Mouse (Mus musculus) cerebellum, postnatal 25 days (tissue): ENCODE results near the gene Arid5b.

Experiments
- DNase-seq, 2 experiments: peaks; one replicate each; pipeline ENCODE4 v3.0.0; 2021; ENCODE audit warnings: mixed read lengths in 2 of 2

The Arid5b gene

DNA sequence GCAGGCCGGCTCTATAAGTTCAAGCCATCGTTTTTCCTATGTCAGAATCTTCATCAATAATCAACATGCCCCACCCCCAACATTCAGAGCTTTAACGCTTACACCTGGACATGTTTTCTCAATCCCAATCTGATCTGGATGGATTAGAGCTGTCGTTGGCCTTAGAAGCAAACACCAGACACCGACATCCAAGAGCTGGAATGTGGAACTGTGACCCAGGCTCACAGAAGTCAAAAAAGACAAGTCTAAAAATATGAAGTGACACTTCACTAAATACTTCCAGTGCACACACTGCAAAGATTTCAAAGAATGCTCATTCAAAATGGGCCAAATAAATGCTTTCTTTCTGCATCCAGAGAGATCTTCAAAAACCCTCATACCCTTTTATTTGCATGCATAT is 144.5 kb downstream of the Arid5b start:
- DNase-seq: no peak

DNA sequence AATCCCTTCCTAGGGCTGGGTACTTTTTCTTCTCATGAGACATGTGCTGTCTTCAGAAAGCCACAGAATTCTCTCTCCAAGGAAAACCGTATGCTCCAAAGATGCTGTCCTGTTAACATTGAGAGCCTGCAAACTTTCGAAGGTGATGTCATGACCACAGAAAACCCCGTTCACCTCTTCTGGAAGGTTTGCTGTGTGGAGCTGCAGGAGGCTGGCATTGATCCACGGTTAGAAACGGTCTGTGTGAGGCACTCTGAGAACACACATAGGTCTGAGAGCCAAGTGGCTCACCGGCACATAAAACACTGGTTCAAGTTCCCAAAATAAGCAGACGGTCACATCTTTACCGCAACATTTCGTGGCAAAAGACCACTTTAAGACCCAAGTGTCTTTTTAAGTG is 145.9 kb downstream of the Arid5b start:
- DNase-seq: peak; percentile 44 to 69

DNA sequence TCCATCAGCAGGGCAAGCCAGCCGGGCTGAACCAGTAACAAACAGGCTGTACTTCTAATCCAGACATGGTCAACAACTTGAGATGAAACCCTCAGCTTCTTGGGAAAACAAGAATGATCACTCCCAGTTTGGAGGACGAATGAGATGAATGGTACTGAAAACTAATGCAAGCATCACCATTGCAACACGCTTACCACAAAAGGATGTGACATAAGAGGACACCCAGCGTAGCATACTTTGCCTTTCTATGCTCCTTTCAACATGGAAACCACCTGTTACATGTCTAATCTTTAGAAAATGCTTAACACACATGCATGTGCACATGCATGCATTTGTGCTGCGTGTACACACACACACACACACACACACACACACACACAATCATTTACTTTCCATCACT is 146.4 kb downstream of the Arid5b start:
- no peak for DNase-seq

DNA sequence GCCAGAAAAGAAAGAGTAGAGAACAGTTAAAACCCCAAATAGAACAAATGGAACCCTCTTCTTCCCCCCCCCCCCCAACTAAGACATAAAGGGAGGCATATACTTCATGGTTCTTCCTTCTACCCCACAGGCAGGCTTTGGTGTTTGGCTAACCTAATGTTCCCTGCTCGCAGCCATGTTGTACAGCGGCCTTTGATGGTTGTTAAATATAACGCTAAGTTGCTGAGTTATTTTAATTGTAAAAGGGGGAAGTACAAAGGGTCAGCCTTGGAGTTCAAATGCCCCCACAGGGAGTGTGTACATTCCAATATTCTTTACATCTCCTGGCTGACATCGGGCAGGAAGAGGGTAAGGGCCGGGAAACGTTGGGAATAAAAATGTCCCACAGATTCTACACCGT is 148.9 kb downstream of the Arid5b start:
- no peak for DNase-seq

DNA sequence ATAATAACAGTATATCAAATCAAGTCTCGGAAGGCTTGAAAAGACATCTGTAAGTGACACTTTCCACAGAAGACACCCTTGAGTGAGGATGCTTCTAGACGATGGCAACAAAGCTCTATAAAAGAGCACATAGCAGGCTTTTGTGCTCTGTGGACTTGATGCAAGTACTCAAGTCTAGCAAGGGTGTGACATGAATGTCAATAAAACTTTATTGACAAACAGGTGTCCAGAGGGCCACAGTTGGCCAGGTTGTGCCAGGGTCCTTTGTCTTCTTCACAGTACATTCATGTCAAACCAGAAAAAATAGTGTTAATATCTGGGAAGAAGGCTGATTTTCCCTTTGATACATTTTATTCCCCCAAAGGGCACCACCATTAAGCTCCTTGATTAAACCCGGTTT is 149.5 kb downstream of the Arid5b start:
- DNase-seq: no peak

DNA sequence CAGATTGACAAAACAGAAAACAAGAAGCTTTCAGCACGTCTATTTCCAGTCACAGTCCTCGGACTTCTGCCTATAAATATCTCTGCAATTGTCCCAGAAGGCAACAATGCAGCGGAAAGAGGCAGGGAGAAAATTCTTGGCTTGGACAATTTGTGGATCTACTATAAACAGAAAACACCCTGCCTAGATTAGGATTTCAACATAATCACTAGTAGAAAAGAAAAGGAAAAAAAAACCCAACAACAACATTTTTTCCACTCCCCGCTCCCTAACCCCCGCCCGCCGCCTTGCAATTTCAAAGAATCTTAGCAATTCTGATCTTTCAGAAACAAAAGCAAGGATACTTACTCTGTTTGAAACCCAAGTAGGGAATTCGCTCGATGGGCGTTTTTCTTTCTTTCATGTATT is 150.1 kb downstream of the Arid5b start:
- no peak for DNase-seq

DNA sequence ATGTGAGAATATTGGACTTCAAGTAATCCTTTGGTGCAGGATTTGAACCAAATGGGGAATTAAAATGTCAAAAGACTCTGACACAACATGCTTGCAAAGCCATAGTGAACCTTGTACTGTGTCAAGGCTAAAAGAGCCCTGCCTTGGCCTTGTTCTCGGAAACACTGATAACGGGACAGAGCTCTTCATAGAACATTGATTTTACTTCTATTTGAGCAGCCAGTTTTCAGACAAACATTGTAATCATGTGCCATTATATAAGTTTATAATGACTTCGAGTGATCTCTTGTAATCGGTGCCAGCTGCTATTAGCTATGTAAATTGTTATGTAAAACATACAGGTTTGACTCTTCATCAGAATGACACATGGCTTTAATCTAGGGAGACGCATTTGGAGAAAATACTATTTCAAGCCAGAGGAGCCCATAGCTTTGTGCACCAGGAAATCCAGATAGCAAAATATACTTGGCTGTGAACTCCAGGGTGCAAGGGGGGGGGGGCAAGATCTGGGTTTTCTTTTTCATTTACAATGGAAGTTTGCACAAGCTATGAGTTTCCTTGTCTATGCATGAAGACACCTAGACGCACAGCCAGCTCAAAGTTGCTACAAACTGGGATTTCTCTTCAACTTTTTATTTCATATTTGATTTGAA is 150.8 kb downstream of the Arid5b start:
- no peak for DNase-seq

DNA sequence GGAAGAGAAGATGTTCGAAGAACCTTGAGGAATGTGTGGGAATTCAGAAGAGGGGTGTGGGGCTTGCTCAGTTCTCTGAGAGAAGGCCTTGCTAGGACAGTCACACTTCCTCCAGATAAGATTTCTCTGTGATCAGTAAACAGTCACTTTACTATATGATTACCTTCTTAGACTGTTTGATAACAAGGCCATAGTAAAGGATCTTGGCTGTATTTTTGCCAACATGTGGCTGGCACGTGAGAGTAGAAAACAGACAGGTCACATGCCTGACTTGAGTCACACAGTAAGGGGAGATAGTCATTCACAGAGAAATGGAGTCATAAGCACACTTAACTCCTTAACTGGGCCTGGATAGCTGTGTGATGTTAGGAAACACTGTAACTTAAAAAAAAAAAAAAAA is 151.4 kb downstream of the Arid5b start:
- no peak for DNase-seq

DNA sequence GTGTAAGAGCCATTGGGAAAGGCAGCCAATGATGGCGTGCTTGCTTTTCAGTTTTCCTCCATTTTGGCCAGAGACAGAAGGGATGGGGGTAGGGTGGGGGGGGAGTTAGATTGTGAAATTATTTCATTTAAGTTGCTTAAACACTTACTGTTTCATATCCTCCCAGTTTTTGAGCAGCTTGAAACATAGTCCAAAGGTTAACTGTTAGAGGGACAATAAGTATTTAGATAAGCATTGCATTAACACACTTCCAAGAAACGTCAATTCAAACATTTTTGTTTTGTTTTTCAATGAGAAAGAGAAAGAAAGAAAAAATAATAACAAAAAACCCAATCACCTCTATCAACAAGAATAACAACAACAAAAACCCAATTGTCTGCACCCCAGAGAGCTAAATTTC is 152.0 kb downstream of the Arid5b start:
- DNase-seq: no peak

DNA sequence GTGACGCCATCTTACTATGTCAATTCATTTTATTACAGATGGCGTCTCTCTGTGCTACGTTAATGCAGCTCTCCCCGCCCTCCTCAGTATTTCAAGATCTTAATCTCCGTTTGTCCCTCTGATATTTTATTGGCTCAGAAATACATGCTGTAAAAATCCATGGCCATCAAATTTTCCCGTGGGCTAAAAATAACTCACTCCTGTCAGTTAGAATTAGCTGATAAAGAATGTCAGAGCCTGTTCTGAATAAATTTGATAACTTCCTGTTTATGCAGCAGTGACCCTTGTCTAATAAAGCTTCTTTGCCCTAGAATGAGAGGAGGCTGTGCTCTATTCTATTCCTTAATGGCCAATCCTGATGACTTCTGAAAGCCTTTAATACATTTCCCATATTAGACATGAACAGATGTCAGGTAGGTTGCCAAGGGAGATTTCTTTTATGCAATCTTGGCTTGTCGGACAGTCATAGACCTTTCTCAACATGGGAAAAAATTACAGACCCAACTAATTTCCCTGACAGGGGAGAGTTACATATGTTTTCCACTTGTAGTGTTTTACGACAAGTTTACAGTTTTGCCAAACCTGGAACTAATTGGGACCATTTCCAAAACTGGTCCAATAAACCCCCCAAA is 152.5 kb downstream of the Arid5b start:
- DNase-seq: no peak

DNA sequence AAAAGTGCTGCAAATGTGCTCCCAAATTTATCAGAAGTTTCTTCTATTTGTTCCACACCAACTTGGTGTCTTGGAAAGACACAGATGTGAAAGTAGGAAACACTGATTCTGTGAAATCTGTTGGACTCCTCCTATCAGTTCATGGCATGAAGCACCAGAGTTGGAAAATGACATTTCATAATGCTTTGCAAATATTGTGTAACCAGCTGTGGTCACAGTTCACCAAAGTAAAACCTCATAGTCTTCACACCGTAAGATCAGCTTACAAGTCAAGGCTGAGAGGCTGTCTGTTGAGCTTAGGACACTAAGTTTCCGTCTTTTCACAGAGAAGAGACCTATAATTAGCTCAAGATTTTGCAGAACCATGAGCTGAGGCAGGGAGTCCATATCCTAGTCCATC is 153.6 kb downstream of the Arid5b start:
- DNase-seq: no peak

DNA sequence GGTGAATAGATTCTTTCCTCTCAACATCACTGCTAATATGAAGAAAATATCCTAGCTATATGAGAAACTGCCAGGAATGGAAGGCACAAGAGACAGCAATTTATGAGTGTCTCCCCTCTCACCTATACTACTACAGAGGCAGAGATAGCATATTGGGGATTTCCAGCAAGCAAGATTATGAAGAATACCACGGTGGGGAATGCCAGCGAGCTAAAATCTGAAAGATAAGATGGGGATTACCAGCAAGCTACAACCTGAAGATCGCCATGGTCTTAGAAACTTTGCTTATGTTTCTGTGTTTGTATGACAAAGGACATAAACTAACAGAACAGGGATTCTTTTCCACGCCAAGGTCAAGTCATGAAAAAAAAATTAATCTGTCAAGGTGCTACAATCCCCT is 155.1 kb downstream of the Arid5b start:
- no peak for DNase-seq

DNA sequence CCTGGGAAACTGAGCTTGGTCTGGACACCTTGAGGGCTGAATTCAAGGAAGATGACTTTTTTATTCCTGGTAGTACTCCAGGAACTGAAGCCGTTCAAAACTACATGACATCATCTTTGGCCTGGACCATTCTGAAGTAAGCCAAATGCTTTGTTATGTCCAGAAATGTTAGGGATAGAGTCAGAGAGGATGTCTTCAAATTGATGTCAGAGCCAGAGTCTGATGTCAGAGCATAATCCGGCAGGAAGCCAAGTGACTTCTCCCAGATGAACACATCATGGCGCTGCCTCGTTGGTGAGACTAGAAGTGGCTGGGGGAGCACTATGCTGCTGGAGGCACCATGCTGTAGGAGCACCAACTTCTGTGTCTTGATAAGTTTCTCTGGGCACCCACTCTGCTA is 156.6 kb downstream of the Arid5b start:
- DNase-seq: no peak

DNA sequence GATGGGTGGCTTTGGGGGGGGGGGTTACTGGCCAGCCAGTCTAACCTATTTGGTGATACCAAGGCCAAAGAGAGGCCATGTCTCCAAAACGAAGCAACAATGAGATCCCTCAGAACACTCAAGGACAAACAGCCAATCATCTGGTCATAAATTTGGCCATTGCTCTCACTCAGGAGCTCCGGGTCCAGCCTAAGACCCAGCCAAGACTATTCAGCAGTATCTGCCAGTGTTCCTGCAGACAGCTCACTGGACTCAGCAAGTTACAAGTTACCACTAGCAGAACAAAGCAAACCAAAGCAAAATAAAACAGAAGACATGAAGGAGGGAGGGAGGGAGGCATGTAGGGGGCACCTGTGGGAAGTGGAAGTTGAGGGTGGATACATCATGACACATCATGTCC is 157.3 kb downstream of the Arid5b start:
- DNase-seq: no peak

DNA sequence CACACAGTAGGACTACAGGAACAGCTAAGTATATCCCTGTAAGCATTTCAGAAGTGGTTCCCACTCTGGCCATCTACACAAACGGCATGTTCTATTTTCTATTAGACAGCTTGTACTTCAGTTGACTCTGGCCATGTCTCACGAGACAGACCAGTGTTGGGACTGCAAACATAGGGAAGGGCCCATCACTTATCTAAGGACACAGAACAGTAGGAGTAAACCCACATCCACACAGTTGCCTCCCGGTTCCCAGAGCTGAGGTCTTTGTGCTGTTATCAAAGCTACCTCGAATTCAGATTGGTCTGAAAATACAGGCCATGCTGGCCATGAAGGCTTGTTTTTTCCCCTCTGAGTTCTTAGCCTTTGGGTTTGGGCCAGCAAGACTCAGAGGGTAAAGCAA is 158.5 kb downstream of the Arid5b start:
- DNase-seq: no peak

DNA sequence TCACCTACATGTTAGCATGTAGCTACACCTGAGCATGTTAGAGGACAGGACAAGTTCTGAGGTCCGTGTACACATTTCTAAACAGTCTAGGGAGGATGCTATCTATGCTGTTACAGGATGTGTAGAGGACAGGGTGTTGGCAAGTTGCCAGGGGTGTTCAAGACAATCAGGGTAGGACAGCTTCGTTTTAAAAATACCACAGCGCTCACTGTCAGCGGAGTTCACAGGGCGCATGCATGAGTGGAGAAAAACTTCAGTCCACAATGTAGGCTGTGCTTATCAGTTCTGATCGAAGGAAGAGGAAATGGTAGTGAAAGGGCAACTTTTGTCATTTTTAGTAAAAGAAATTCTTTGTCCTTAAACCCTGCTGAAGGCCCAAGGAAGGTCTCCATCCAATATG is 159.3 kb downstream of the Arid5b start:
- DNase-seq: peak in 1 of 2 experiments; percentile 30

DNA sequence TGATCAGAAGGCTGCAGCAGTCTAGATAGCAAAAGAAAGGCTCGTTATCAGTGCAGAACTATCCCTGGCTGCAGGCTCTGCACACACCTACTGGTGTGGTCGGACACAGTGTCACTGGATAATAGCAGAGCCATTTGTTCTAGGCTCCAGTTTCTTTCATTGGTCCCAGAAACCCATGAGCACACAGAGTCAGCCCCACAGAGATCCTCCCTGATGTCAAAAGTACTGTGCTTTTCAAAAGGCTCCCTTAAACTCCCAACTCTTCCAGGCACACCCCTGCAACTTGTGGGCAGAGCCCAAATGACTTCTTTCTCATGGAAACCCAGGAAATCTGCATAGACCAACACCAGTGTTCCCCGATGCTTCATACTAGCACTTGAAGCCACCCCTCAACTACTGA is 163.6 kb downstream of the Arid5b start:
- no peak for DNase-seq

DNA sequence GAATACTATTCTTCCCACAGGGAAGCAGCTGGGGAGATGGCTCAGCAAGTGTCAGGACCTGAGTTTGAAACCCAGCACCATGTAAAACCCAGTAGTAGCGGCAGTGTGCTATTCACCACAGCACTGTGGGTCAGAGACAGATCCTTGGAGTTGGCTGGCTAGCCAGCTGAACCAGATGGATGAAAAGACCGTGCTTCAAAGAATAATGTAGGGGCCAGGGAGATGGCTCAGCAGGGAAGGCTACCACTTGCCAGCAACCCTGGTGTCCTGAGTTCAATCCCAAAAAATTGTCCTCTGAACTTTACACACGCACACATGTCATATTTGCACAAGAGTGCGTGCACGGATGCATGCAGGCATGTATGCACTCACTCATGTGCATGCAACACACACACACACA is 164.9 kb downstream of the Arid5b start:
- DNase-seq: peak; percentile 38 to 49

DNA sequence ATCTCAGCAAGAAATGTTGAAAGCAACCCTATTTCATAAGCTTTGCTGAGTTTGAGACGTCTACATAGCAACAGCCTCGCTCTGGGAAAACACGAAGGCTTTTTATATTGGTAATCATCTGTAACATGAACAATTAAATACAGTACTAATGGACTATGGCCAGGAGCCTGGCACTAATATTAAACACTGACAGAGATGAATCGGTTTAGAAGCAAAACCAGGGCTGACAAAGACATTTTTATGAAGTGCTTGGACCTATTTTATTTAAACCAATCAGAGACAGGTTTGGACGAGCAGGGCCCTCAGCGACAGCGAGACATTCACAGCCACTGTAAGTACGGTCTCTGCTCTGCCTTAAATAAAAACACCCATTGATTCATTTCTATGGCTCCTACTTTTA is 165.6 kb downstream of the Arid5b start:
- no peak for DNase-seq

DNA sequence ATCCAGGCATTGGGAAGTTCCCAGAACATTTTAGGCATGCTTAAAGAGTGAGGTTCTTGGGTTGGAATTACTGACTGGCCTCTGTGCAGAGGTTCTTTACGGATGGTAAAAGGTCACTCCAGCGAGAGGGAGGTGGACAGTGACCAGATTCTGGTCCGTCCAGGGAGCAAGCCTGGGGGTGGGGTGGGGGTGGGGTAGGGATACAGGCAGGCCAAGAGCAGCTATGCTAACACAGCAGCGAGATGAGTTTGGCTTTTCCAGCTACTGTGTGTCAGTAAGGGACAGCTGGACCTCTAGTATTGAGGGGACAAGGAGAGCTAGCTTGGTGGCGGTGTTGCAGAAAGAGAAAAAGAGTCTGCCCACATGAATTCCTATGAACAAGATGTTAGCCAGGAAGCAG is 167.9 kb downstream of the Arid5b start:
- DNase-seq: no peak

DNA sequence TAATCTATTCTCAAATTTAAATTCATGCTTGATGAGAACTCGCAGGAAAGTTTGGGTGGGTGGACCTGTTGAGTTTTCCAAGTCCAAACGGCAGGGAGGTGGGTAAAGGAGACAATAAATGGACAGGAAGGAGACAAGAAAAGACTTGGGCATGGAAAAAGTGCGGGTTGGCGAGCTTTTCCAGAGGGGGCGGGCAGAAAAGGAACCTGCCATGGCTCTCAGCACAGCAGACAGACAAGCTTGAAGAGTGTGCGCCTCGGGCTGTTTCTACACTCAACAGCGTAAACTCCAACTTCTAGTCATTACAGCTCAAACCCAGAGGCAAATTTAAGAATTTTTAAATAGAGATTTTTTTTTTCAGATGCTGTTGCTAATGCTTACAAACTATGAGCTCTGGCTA is 168.4 kb downstream of the Arid5b start:
- DNase-seq: no peak

DNA sequence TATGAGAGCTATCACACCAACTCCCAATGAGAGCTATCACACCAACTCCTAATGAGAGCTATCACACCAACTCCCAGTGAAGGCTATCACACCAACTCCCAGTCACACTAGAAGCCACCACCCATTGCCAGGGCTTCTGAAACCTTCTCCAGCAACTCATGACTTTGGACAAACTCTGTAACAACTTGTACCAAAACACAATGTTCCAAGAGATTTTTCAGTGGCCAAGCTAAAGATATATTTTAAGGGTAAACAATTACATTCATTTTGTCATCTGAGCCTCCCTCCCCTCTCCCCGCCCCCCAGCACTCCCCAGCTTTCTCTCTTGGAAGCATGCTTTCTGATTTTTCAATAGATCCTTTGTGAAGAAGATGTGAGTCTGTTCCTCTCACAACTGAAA is 168.9 kb downstream of the Arid5b start:
- no peak for DNase-seq

DNA sequence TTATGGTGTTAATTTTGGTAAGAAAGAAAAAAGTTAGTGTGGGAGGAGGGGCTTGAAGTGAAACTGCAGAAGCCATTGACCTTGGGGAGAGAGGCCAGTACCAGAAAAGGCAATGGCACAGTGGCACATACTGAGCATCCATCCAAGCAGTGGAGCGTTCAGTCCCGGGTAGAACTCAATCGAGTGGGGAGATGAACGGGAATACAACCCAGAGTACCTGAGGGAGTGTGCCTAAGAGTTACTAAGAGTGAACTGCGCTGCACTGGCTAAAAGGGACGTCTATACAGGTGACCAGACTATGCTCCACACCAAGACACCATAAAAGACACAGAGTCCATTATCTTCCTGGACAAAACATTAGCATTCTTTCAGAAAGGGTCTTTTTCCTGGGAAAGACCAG is 170.8 kb downstream of the Arid5b start:
- no peak for DNase-seq

DNA sequence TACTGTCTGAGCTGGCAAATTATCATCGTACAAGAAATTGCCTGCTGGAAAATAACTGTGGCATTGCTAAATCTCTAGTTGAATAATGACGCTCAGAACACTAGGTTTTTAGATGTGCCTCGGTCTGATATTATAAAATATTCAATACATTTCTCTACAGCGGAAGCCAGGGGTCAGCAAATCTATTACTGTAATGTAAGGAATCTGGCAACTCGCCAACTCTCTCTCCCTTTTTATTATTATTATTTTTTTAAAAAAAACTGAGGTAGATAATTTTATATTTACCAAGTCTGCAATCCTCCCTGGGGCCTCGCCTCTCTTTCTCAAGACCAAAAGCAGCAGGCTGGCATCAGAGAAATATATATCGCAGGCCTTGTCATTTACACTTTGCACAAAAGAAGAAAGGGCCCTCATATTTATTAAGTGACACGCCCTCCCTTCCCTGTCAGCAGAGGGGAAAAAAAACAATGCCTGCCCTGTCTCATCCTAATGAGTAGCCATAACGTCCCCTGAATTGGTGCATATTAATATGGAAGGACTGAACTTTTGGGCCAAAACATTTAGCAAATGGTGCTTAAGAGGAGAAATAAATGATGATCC is 172.1 kb downstream of the Arid5b start:
- DNase-seq: no peak
